In genomic region chr1:64639279-64639678, GRCm38 (mm10) we compare ENCODE assay signal across 23 mouse cellular contexts. TPM values are rescaled to one million over a fixed set of nuclear protein-coding genes. Genes with fewer than 3 reads are reported as not detected.
A peak's percentile ranks its signal among the peaks of the same experiment; 100 is the strongest.
DNase-seq lines count a peak whose midpoint lies in the region; ATAC-seq and TF ChIP-seq lines count a peak whose summit lies in the region.
"Had no signal": no experiment of that assay in that cellular context is flagged by ENCODE, and none has a peak within 500 bp of the region (broad histone marks: within the 10 kb centered on the region; RNA-seq: fewer than 3 reads in every experiment).

No protein-coding gene starts in this region.

- H3K4me1 ChIP-seq in heart, embryonic 10.5 days, result no peaks in the 10 kb centered on the region
- H3K4me1 ChIP-seq in heart, adult 2 months (ENCODE audit: control insufficient read depth, insufficient read depth, low read length), result no peaks in the 10 kb centered on the region
- peaks cover 29% of the 10 kb centered on the region for H3K4me1 ChIP-seq in liver, embryonic 13.5 days (replicated peaks)
- H3K4me1 ChIP-seq: forebrain, embryonic 13.5 days; hindbrain, embryonic 15.5 days; midbrain, embryonic 10.5 days; neural tube, embryonic 13.5 days had no signal

- no peaks in the 10 kb centered on the region for H3K79me2 ChIP-seq in heart, adult 2 months (replicated peaks; ENCODE audit: control insufficient read depth, insufficient read depth, low read length)

- H3K36me3 ChIP-seq in heart, embryonic 10.5 days, result no peaks in the 10 kb centered on the region
- no peaks in the 10 kb centered on the region for H3K36me3 ChIP-seq in heart, adult 2 months (ENCODE audit: control insufficient read depth, insufficient read depth, low read length)
- H3K36me3 ChIP-seq in liver, embryonic 13.5 days, result no peaks in the 10 kb centered on the region
- H3K36me3 ChIP-seq: hindbrain, embryonic 15.5 days; midbrain, embryonic 10.5 days; neural tube, embryonic 13.5 days had no signal

- no peaks in the 10 kb centered on the region for H3K9me3 ChIP-seq in heart, embryonic 10.5 days
- no peaks in the 10 kb centered on the region for H3K9me3 ChIP-seq in liver, embryonic 13.5 days (replicated peaks)
- H3K9me3 ChIP-seq: forebrain, embryonic 13.5 days; hindbrain, embryonic 15.5 days; midbrain, embryonic 10.5 days; neural tube, embryonic 13.5 days had no signal

- H3K27me3 ChIP-seq in heart, embryonic 10.5 days (ENCODE audit: insufficient read depth, poor library complexity, severe bottlenecking), result no peaks in the 10 kb centered on the region
- no peaks in the 10 kb centered on the region for H3K27me3 ChIP-seq in heart, adult 2 months (ENCODE audit: control insufficient read depth, insufficient read depth, low read length)
- H3K27me3 ChIP-seq in liver, embryonic 13.5 days, result no peaks in the 10 kb centered on the region
- H3K27me3 ChIP-seq: forebrain, embryonic 13.5 days; hindbrain, embryonic 15.5 days; neural tube, embryonic 13.5 days had no signal

- no peak overlapping the region for H3K4me3 ChIP-seq in heart, embryonic 10.5 days
- H3K4me3 ChIP-seq in heart, adult 2 months, result no peak overlapping the region
- H3K4me3 ChIP-seq in liver, embryonic 13.5 days (replicated peaks), result peak overlapping the region; percentile 18; the same call in 1 of the 2 replicates
- H3K4me3 ChIP-seq: forebrain, embryonic 13.5 days; hindbrain, embryonic 15.5 days; left cerebral cortex, adult 2 months; midbrain, embryonic 10.5 days; myocyte; neural tube, embryonic 13.5 days had no signal

- no peak for TF ChIP-seq EP300 in heart, adult 2 months (IDR thresholded peaks at IDR 0.05; ENCODE audit: insufficient read depth, low read depth, low read length)

- H3K27ac ChIP-seq in heart, embryonic 10.5 days, result no peak overlapping the region
- H3K27ac ChIP-seq in heart, adult 2 months, result no peak overlapping the region
- H3K27ac ChIP-seq in liver, embryonic 13.5 days, result peak overlapping the region; percentile 63
- H3K27ac ChIP-seq: forebrain, embryonic 13.5 days; hindbrain, embryonic 15.5 days; left cerebral cortex, adult 2 months; midbrain, embryonic 10.5 days; neural tube, embryonic 13.5 days had no signal

- no peak for TF ChIP-seq CTCF in heart, adult 2 months (IDR thresholded peaks at IDR 0.05)

- peak overlapping the region; percentile 43 for H3K4me2 ChIP-seq in liver, embryonic 13.5 days
- H3K4me2 ChIP-seq: forebrain, embryonic 13.5 days; hindbrain, embryonic 15.5 days; neural tube, embryonic 13.5 days had no signal

- DNase-seq in heart, embryonic 10.5 days (ENCODE audit: low spot score), result peak; percentile 67
- DNase-seq in heart, adult 2 months, result no peak
- DNase-seq in liver, embryonic 13.5 days, result peak; percentile 58
- DNase-seq in adrenal gland, adult 2 months, result no peak
- DNase-seq in embryo, embryonic 11 days, result no peak
- no peak for DNase-seq in cerebellum, postnatal 25 days
- DNase-seq: adrenal gland, postnatal 36 days; cerebellum, adult 9-11 months; gastrocnemius, postnatal 36 days; kidney, adult 11 months; kidney, postnatal 4 days; lung, postnatal 4 days; thymus, adult 18-20 months; thymus, postnatal 36 days had no signal

- 74% methylated on average over 6 of the region's 6 CpGs for WGBS in heart, embryonic 10.5 days
- 82% methylated on average over 6 of the region's 6 CpGs for WGBS in heart, adult 2 months
- WGBS in liver, embryonic 13.5 days (ENCODE audit: insufficient replicate concordance), result 15% methylated on average over 6 of the region's 6 CpGs

- no peak for TF ChIP-seq POLR2A in heart, adult 2 months (IDR thresholded peaks at IDR 0.05; ENCODE audit: insufficient read depth, low read depth, low read length)

- intact Hi-C loops in heart, adult 2 months (cut with DNase I), result no loop called here

- peak; percentile 64 for ATAC-seq in erythroblast, adult 5-6 weeks (replicated peaks; ENCODE audit: low FRiP score, poor library complexity, severe bottlenecking)
- peak; percentile 99 for ATAC-seq in liver, embryonic 13.5 days (ENCODE audit: low read depth)
- peak; percentile 96 for ATAC-seq in megakaryocyte-erythroid progenitor cell, adult 5-6 weeks (replicated peaks; ENCODE audit: low FRiP score, low TSS enrichment, poor library complexity, severe bottlenecking)
- ATAC-seq: forebrain, embryonic 13.5 days; midbrain, embryonic 16.5 days had no signal

- no peak overlapping the region for H3K9ac ChIP-seq in heart, adult 2 months (ENCODE audit: low read depth, low read length)
- H3K9ac ChIP-seq in liver, embryonic 13.5 days, result no peak overlapping the region
- H3K9ac ChIP-seq: forebrain, embryonic 13.5 days; hindbrain, embryonic 15.5 days; neural tube, embryonic 13.5 days had no signal

RNA-seq across cellular contexts. Expression of gene Mettl21a, which starts 22.2 kb away (rescaled TPM):
- 14.7 and 14.9 TPM in 2 replicates for polyA plus RNA-seq in heart, embryonic 10.5 days (2016; fragmentation: Nextera tagmentation; extraction: Ambion mirVana)
- total RNA-seq in heart, adult 2 months (2021), result 1 to 10 TPM; 7.0 to 8.2 TPM
- polyA plus RNA-seq in heart, adult 2 months (2012; rRNA removed), result 5.0 and 8.0 TPM in 2 replicates
- total RNA-seq in erythroblast, adult 5-6 weeks (2015; ENCODE audit: low replicate concordance), result 1.9 TPM in 1 of 2 replicates, not detected in the other
- 2.0 and 4.7 TPM in 2 replicates for total RNA-seq in erythroblast, adult 5-6 weeks (2017; ENCODE audit: low replicate concordance)
- polyA plus RNA-seq in liver, embryonic 13.5 days (2015; fragmentation: Nextera tagmentation; extraction: Ambion mirVana), result 7.8 and 8.2 TPM in 2 replicates
- 6.5 and 12.9 TPM in 2 replicates for total RNA-seq in megakaryocyte-erythroid progenitor cell, adult 5-6 weeks (2014; fragmentation: Nextera tagmentation)
- total RNA-seq in megakaryocyte-erythroid progenitor cell, adult 5-6 weeks (2017), result 3.7 and 8.3 TPM in 2 replicates
- 10 to 100 TPM in 1 of 2 experiments, 1 to 10 TPM in 1; 9.4 to 16.6 TPM for total RNA-seq in adrenal gland, adult 2 months (2021)
- polyA plus RNA-seq in adrenal gland, adult 2 months (2012; rRNA removed), result 13.7 and 17.2 TPM in 2 replicates

RNA-seq across cellular contexts. Expression of gene Ccnyl1, which starts 51.0 kb away (rescaled TPM):
- 4.0 and 5.4 TPM in 2 replicates for polyA plus RNA-seq in heart, embryonic 10.5 days (2016; fragmentation: Nextera tagmentation; extraction: Ambion mirVana)
- total RNA-seq in heart, adult 2 months (2021), result 10 to 100 TPM; 12.5 to 18.6 TPM
- polyA plus RNA-seq in heart, adult 2 months (2012; rRNA removed), result 16.0 and 20.6 TPM in 2 replicates
- total RNA-seq in erythroblast, adult 5-6 weeks (2015; ENCODE audit: low replicate concordance), result 2.5 and 2.9 TPM in 2 replicates
- total RNA-seq in erythroblast, adult 5-6 weeks (2017; ENCODE audit: low replicate concordance), result 1.4 and 6.6 TPM in 2 replicates
- 0.87 and 1.1 TPM in 2 replicates for polyA plus RNA-seq in liver, embryonic 13.5 days (2015; fragmentation: Nextera tagmentation; extraction: Ambion mirVana)
- 1.8 and 2.6 TPM in 2 replicates for total RNA-seq in megakaryocyte-erythroid progenitor cell, adult 5-6 weeks (2014; fragmentation: Nextera tagmentation)
- 2.2 and 5.0 TPM in 2 replicates for total RNA-seq in megakaryocyte-erythroid progenitor cell, adult 5-6 weeks (2017)
- total RNA-seq in adrenal gland, adult 2 months (2021), result 10 to 100 TPM; 16.9 to 17.2 TPM
- polyA plus RNA-seq in adrenal gland, adult 2 months (2012; rRNA removed), result 30.9 and 35.8 TPM in 2 replicates

Comparison
In these comparisons a context has a peak if more than half of its experiments do, and no peak if none do; other contexts are left out.
1. DNase-seq: peak in heart, embryonic 10.5 days (single experiment) and liver, embryonic 13.5 days (single experiment); none in heart, adult 2 months (0 of 2), adrenal gland, adult 2 months (single experiment), embryo, embryonic 11 days (single experiment) and cerebellum, postnatal 25 days (0 of 2).
2. Peak in every context shown above with its lines, with median percentiles within 50 percentile points of each other: ATAC-seq.